Mouse (Mus musculus): Measurements from ENCODE around the gene Acvr2b.

- TF ChIP-seq CTCF (IDR thresholded peaks at IDR 0.05; ENCODE audit: borderline replicate concordance, insufficient read depth, low read length) (no peak), POLR2A (IDR thresholded peaks at IDR 0.05; ENCODE audit: low read depth, low read length) (no peak)
Measured at GRCm38 (mm10) chr9:119361416-119361815, 40.5 kb upstream of the Acvr2b start.
